In the genomic region with DNA sequence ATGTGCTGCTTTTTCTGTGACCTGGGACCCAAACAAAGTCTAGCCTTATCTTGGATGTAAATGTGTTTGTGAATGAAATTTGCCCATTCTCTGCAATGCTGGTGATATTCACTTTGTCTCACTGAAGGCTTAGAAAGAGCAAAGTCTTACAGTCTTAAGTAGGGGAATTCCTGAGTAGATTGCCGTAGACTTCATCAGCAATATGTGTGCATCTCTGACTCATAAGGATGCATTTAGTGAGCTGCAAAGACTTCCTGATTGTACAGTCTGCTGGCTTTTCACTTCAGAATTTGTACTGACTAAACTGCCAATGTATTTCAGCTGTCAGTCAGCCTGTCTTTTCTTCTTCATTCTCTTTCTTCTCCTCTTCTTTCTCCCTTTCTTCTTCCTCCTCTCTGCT, we compare ENCODE assay signal across 17 mouse cellular contexts.
"Had no signal": no experiment of that assay in that cellular context is flagged by ENCODE, and none has a peak within 500 bp of the region (broad histone marks: within the 10 kb centered on the region; RNA-seq: fewer than 3 reads in every experiment).

No protein-coding gene starts in this region.

- H3K36me3 ChIP-seq: midbrain, embryonic 13.5 days; midbrain, embryonic 15.5 days; neural tube, embryonic 13.5 days had no signal

- H3K4me1 ChIP-seq: megakaryocyte, embryonic 14.5 days; midbrain, embryonic 13.5 days; midbrain, embryonic 15.5 days; neural tube, embryonic 13.5 days had no signal

- ATAC-seq: midbrain, embryonic 13.5 days; midbrain, embryonic 15.5 days had no signal

- H3K4me2 ChIP-seq: lung, embryonic 14.5 days; midbrain, embryonic 11.5 days; midbrain, embryonic 13.5 days; midbrain, embryonic 15.5 days; neural tube, embryonic 13.5 days had no signal

- H3K9ac ChIP-seq: liver, embryonic 14.5 days; lung, embryonic 14.5 days; midbrain, embryonic 13.5 days; midbrain, embryonic 15.5 days; neural tube, embryonic 13.5 days had no signal

- H3K27me3 ChIP-seq: megakaryocyte, embryonic 14.5 days; midbrain, embryonic 13.5 days; midbrain, embryonic 15.5 days; neural tube, embryonic 13.5 days had no signal

- H3K9me3 ChIP-seq: megakaryocyte, embryonic 14.5 days; midbrain, embryonic 13.5 days; midbrain, embryonic 15.5 days; neural tube, embryonic 13.5 days had no signal

- DNase-seq: lung, adult 18-20 months; lung, embryonic 14.5 days; lung, postnatal 10 days; lung, postnatal 4 days; retina, postnatal 1 day; right cerebral cortex, postnatal 25 days; right cerebral cortex, postnatal 4 days; spleen, adult 18-20 months; thymus, adult 2 months; thymus, postnatal 25 days; thymus, postnatal 4 days had no signal

- H3K4me3 ChIP-seq: megakaryocyte, embryonic 14.5 days; midbrain, embryonic 13.5 days; midbrain, embryonic 15.5 days; neural tube, embryonic 13.5 days had no signal

- H3K27ac ChIP-seq: liver, embryonic 14.5 days; midbrain, embryonic 13.5 days; midbrain, embryonic 15.5 days; neural tube, embryonic 13.5 days had no signal
